Mouse (Mus musculus) retina, embryonic 14.5 days (tissue): ENCODE data around the gene Mrtfa.

Source experiments
- DNase-seq: peaks from one replicate; pipeline ENCODE4 v3.0.0-alpha.2; 2015; ENCODE audit warnings: low spot score

Mrtfa gene

GRCm38 (mm10) chr15:80979611-80980010, 210.9 kb downstream of the Mrtfa start:
- DNase-seq, result no peak

DNA sequence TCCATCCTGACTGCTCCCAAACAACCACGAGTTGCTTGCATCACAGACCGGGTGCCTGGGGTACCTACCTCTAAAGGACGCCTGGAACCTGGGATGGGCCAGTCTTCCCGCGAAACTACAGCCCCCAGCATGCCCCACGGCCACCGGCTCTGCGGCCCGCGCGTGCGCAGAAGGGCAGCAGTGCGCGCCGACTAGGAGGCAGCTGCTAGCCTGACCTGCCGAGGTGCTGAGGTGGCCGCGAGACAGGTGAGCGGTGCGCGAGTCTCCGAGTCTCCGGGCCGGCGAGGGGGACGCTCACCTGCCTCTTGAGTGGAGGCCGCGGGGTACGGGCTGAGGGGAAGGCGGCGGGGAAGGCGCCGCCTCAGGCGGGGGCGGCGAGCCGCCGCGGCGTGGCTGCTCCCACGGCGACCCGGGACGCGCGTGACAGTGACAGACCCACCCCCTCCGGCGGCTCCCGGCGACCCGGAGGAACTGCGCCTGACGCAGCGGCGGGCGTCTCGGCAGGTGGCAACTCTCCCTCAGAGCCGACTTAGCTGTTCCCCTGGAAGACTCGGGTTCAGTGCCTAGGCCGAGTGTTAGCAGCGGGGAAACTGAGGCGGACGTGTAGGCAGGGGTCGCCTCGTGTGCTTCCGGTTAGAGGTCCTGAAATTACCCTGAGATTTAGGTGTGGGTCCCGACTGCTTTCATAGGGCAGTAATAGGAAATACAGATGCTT, 212.8 kb downstream of the Mrtfa start, which contains the start of gene Sgsm3:
Gene Sgsm3, plus strand, starts transcription at position 146 of the 715 bp plus-strand sequence.
- peak; percentile 88 for DNase-seq

DNA sequence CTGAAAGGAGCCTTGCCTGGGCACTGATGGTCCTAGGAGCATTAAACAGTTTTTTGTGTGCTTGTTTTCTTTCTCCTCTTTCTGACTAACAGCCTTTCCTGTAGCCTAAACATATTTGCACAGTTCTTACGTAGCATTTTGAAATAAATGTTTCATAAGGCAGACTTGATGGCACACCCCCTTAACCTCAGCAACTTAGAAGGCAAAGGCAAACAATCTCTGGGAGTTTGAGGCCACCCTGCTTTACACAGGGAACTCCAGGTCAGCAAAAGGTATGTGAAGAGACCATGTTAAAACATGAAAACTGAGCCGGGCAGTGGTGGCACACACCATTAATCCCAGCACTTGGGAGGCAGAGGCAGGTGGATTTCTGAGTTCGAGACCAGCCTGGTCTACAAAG, 214.9 kb downstream of the Mrtfa start:
- no peak for DNase-seq

GRCm38 (mm10) chr15:80974311-80974710, 216.2 kb downstream of the Mrtfa start:
- DNase-seq, result no peak

DNA sequence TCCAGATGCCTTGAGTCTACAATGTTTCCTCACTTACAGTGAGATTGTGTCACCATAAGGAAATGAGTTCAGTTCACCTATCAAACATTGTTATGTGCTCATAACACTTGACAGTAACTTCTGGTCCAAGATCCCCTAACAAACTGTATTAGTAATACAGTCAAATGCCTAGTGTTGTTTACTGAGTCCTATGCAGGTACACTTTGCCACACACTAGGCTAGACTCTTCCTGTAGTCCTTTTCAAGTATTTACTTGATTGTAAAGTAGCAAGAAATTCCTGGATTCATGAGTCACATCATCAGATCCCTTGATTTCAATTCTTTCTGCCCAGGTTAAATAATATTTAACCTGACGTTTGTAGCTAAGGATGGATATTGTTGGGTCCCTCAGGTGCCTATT, 221.2 kb downstream of the Mrtfa start:
- DNase-seq, result no peak
